Mouse (Mus musculus): ENCODE results near the gene Ddo. TPM values are rescaled to one million over a fixed set of nuclear protein-coding genes. Genes with fewer than 3 reads are reported as not detected.

Gene Ddo
- polyA plus RNA-seq, 1 experiment = 11.0 TPM

DNA sequence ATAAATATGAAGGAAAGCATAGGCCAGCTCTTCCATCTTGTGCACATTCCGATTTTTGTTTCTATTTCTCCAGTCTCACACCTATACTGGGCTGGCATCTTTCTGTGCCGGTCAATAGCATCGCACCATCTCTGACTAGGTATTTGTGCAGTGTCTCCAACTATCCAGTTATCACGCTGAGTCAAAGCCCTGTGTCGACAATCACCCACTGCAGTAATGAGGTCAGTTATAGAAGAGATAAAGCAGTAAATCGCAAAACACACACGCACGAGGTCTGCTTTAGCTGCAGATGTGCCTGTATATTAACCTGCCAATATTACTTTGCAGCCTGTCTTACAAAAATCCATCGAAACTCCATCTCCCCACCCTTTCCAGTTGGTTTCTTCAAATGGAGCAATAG is 84.0 kb downstream of the Ddo start:
- no peak for DNase-seq (ENCODE audit: extremely low spot score in 1 of 2, low spot score in 1 of 2)

DNA sequence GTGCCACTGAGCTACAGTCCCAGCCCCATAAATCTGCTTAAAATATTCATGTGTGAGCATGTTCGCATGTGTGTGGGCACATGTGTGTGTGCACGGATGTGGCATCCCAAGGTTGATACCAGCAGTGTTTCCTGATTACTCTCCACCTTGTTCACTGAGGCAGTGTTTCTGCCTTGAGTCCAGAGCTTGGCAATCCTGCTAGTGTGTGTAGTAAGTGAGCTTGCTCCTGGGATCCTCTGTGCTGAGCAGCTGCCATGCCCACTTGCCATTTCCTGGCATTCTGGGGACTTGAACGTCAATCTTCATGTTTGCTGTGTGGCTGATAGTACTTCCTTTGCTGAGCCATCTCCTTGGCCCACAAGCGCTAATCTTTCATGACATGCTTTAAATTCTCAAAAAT is 85.3 kb downstream of the Ddo start:
- DNase-seq (ENCODE audit: extremely low spot score in 1 of 2, low spot score in 1 of 2) = no peak

DNA sequence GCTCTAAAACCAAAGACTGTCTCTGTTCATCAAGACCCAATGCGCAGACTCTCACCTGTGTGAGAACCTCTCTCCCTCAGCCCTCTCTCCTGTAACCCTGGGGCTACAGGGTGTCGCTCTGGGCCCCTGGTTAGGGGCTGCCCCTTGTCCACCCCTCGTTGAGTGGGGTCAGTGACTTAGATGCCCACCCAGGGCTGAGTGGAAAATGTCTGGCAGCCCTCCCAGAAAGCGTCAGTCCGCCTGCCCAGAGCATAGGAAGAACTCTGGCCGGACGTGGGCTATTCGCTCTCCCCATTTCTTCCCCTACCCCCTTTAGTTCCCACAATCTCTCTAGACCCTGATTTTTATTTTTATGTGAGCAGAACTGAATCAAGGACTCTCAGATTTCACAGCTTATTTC is 86.5 kb downstream of the Ddo start:
- no peak for DNase-seq (ENCODE audit: extremely low spot score in 1 of 2, low spot score in 1 of 2)

DNA sequence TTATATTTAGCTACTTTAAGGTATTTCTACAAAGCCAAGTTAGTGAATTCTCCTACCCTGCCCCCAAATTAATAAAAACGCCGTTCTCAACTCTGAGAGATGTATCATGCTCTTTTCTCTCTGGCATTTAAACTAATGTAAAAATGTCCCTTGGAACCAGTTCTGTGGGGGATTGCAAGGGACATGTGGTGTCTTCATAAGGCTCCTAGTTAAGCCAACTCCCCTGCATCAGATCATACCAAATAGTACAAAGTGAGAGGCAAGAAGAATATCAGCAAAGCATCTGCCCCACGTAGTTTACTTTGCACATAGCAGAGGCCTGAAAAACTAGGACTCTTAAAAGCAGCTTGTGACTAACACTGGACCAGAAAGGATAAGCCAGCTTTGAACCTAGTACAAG is 86.9 kb downstream of the Ddo start:
- peak; percentile 53 to 55 for DNase-seq (ENCODE audit: extremely low spot score in 1 of 2, low spot score in 1 of 2)

- DNase-seq (ENCODE audit: extremely low spot score in 1 of 2, low spot score in 1 of 2) = no peak
These were observed 88.6 kb downstream of the Ddo start for GRCm38 (mm10) chr10:40718362-40718761.

DNA sequence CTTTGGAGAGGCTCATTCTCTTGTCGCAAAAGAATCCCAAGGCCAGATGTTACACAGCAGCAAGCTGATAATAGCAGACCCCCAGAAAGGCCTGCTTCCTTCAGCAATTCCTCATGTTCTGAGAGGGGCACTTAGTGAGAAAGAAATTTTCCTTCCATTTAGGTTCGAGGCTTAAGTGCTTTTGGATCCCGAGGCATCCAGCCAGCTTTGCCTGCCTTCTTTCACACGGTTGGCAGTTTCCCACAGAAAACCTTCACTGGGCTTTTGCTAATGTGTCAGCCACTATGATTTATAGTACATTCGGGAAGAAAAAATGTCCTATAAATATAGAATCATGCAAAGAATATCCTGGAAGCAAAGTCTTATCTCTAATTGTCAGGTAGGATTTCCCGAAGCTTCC is 89.3 kb downstream of the Ddo start:
- DNase-seq (ENCODE audit: extremely low spot score in 1 of 2, low spot score in 1 of 2) = peak in 1 of 2 experiments; percentile 69

GRCm38 (mm10) chr10:40720883-40721282 is 91.1 kb downstream of the Ddo start:
- no peak for DNase-seq (ENCODE audit: extremely low spot score in 1 of 2, low spot score in 1 of 2)

GRCm38 (mm10) chr10:40724342-40724741 is 94.5 kb downstream of the Ddo start:
- DNase-seq (ENCODE audit: extremely low spot score in 1 of 2, low spot score in 1 of 2) = no peak

DNA sequence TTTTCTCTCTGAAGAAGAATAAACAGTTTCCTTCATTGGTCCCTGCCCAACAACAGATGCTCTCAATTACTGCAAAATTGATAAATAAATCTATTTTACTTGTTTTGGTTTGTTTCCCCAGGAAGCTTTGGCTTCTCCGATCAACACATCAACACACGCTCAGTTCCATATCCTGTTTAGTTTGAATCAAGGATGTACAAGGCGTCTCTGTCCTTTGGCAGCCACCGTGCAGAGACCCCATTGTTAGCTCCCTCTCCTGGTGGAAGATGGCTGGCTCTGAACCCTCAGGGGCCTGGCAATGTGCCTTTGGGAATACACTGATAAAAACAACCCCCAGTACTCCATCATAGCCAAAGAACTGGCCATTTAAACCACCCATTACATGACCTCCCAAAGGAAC is 95.3 kb downstream of the Ddo start:
- DNase-seq (ENCODE audit: extremely low spot score in 1 of 2, low spot score in 1 of 2) = no peak

DNA sequence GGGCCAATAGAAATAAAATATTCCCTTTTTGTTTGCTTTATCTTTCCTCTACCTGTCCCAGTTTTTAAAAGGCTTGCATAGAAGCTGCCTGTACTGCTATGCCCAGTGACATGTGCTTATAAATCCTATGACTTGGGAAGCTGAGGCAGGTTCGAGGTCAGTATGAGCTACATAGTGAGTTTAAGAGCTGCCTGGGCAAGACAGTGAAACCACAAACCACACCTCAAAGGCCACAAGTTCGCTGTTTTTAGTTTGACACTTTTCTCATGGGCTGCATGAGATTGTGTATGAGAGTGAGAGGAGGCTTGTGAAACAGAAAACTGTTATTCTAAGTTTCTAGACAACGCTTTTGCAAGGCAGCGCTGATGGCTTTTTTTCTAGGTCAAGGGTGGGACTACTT is 95.7 kb downstream of the Ddo start:
- DNase-seq (ENCODE audit: extremely low spot score in 1 of 2, low spot score in 1 of 2) = no peak

- no peak for DNase-seq (ENCODE audit: extremely low spot score in 1 of 2, low spot score in 1 of 2)
These were observed 96.6 kb downstream of the Ddo start for GRCm38 (mm10) chr10:40726288-40726902.

DNA sequence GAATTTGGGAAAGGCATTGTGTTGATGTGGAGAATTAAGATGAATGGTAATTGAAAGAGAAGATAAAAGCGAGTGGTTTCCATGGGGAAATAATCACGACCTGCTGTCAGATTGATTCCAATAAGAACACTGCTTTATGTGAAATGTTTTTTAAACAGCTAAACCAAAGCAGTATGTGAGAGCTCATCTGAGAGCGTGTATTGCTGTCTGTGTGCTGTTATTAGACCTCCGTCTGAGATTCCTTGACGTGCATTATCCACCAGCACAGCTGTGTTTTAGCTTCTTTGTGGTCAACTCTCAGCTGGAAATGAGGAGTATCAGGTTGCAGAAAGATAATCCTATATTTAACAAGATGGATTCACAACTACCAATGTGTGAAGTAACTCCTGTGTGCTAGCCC is 97.2 kb downstream of the Ddo start:
- no peak for DNase-seq (ENCODE audit: extremely low spot score in 1 of 2, low spot score in 1 of 2)

DNA sequence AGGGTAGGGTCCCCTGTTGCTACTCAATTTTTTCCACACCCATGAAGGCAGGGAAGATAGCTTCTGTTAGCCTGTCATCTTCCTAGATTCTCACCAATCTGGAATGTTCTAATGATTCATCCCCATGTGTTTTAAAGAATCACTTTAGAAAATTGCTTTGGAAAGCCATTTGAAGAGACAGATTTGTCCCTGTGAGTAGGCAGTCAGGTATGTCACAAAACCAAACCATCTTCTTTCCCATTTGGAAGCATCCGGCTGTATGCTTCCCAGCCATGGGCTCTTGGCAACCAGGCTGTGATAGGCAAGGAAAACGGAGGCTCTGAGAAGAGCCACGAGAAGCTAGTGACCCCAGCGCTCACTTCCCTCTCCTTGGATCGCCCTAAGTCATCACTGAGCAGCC is 100.4 kb downstream of the Ddo start:
- DNase-seq (ENCODE audit: extremely low spot score in 1 of 2, low spot score in 1 of 2) = no peak

Other genes with a start within 250 kb of the Ddo start
- not detected in 2 replicates for gene Slc22a16, start 59.7 kb upstream of the Ddo start, polyA plus RNA-seq (2012; rRNA removed)
- 1.1 and 1.2 TPM in 2 replicates for gene Mettl24, start 53.3 kb downstream of the Ddo start, polyA plus RNA-seq (2012; rRNA removed)

All from frontal cortex, adult 2 months (tissue).